8 mouse cellular contexts compared by ENCODE assay signal in the genomic region with DNA sequence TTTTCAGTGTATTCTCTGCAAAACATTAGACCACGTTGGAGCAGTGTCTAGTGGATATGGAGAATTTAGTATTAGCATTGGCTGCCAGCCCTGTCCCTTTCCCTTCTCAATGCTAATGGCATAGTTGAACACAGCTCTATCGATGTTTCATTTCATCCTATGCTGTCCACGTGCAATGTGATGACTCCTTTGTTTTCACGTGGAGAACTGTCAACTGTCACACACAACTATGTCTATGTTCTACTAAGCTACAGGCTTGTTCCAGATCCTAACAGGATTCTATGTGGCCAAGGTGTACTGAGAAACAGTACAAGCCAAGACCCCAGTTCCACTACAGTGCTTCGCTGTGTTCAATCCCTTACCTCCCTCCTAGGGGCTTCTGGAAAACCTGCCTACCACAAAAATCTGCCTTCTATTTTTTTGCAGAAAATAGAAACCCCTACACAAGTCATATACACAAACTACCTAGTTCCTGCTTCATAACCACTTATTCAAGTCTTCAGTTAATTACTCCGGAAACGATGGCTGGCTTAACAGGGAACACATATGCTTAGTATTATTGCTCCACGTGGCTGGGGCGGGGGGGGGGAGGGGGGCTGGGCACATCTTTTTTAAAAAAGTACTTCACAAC. TPM values are rescaled to one million over a fixed set of nuclear protein-coding genes. Genes with fewer than 3 reads are reported as not detected.
A peak's percentile ranks its signal among the peaks of the same experiment; 100 is the strongest.
DNase-seq lines count a peak whose midpoint lies in the region; ATAC-seq and TF ChIP-seq lines count a peak whose summit lies in the region.

No protein-coding gene starts in this region.

- peak overlapping the region; percentile 89 for H3K4me2 ChIP-seq in myocyte (ENCODE audit: low read depth)

- H3K4me1 ChIP-seq in brown adipose tissue, adult 24 weeks (ENCODE audit: control insufficient read depth, insufficient read depth, insufficient read length, low read length) = peaks cover 15% of the 10 kb centered on the region

- peak overlapping the region; percentile 92 for H3ac ChIP-seq in myocyte (ENCODE audit: control insufficient read depth, insufficient read length)

- H3K36me3 ChIP-seq in myocyte (ENCODE audit: control insufficient read depth, insufficient read depth) = no peaks in the 10 kb centered on the region

- intact Hi-C loops in left cerebral cortex, adult 2 months (cut with DNase I) = loop anchor here (5.0 kb wide), 2 partner anchors 303 to 488 kb away; no protein-coding TSS in a partner anchor
- intact Hi-C loops in left cerebral cortex, postnatal 10 days (cut with DNase I) = loop anchor here (5.0 kb wide), 1 partner anchor 303 kb away; no protein-coding TSS in a partner anchor

- H3K79me2 ChIP-seq in myocyte (ENCODE audit: control insufficient read depth, insufficient read depth) = peaks cover 60% of the 10 kb centered on the region

- no peak for TF ChIP-seq POLR2A in myocyte (IDR thresholded peaks at IDR 0.05; ENCODE audit: insufficient read length, low read depth)

- H3K4me3 ChIP-seq in left cerebral cortex, adult 2 months = peak overlapping the region; percentile 65
- H3K4me3 ChIP-seq in brown adipose tissue, adult 24 weeks (ENCODE audit: insufficient read depth, low read depth, low read length) = peak overlapping the region; percentile 95
- H3K4me3 ChIP-seq in myocyte = peak overlapping the region; percentile 76

- no peak for DNase-seq in left cerebral cortex, adult 2 months (ENCODE audit: extremely low spot score in 1 of 2, low spot score in 2 of 2)
- no peak for DNase-seq in left cerebral cortex, adult 18-20 months (ENCODE audit: low spot score in 2 of 2)
- DNase-seq in left cerebral cortex, postnatal 10 days (ENCODE audit: extremely low spot score in 1 of 2, low spot score in 2 of 2) = no peak
- DNase-seq in thymus, postnatal 10 days (ENCODE audit: low spot score in 2 of 2) = no peak

- TF ChIP-seq CTCF in left cerebral cortex, adult 2 months (IDR thresholded peaks at IDR 0.05) = no peak

- peaks cover 5% of the 10 kb centered on the region for H3K27me3 ChIP-seq in myocyte (ENCODE audit: control insufficient read depth, insufficient read depth, insufficient read length)

- no peak overlapping the region for H3K27ac ChIP-seq in left cerebral cortex, adult 2 months
- H3K27ac ChIP-seq in brown adipose tissue, adult 24 weeks (replicated peaks; ENCODE audit: low read depth, low read length) = no peak overlapping the region; the same call in 1 of the 2 replicates

- ATAC-seq in inflammation-experienced regulatory T-cells, adult 6 months = peak; percentile 32
- ATAC-seq in cerebellum, adult (ENCODE audit: insufficient number of reproducible peaks, low FRiP score, low TSS enrichment) = no peak

TF ChIP-seq in myocyte, 11 proteins besides CTCF, POLR2A, EP300 and RAD21:
- TF ChIP-seq TCF12 (IDR thresholded peaks at IDR 0.05; ENCODE audit: insufficient read depth, poor library complexity, severe bottlenecking) = no peak
- no peak for TF ChIP-seq MYOG (IDR thresholded peaks at IDR 0.05; ENCODE audit: control insufficient read depth in 1 of 3, insufficient read depth in 1 of 3, insufficient read length in 2 of 3, low read depth in 2 of 3)
- no peak for TF ChIP-seq MYOD1 (IDR thresholded peaks at IDR 0.05; ENCODE audit: control insufficient read depth in 1 of 3, insufficient read length in 2 of 3, low read depth in 2 of 3)
- TF ChIP-seq MAX (IDR thresholded peaks at IDR 0.05; ENCODE audit: low read depth) = no peak
- no peak for TF ChIP-seq E2F4 (IDR thresholded peaks at IDR 0.05; ENCODE audit: insufficient read depth)
- TF ChIP-seq TCF3 (IDR thresholded peaks at IDR 0.05; ENCODE audit: insufficient read length, low read depth) = no peak

RNA-seq across cellular contexts. Expression of a gene that starts 1.4 kb away (rescaled TPM):
- 100 to 1,000 TPM; 102 to 109 TPM for total RNA-seq in left cerebral cortex, adult 2 months (2021)
- 10 to 100 TPM; 89.2 to 97.9 TPM for total RNA-seq in left cerebral cortex, adult 18-20 months (2021)
- polyA plus RNA-seq in brown adipose tissue, adult 24 weeks (2012; ENCODE audit: insufficient read depth, insufficient read length, missing spikeins) = 30.1 and 39.8 TPM in 2 replicates
- 100 to 1,000 TPM; 126 to 220 (median 159) TPM for polyA plus RNA-seq in inflammation-experienced regulatory T-cells, adult 6 months (2017; shearing (Covaris generic))
- polyA plus RNA-seq in myocyte (2012; fragmentation: generic; extraction: Trizol) = 17.7 TPM
- total RNA-seq in left cerebral cortex, postnatal 10 days (2021) = 100 to 1,000 TPM in 1 of 2 experiments, 10 to 100 TPM in 1; 96.6 to 102 TPM

RNA-seq across cellular contexts. Expression of a gene that starts 27.9 kb away (rescaled TPM):
- total RNA-seq in left cerebral cortex, adult 2 months (2021) = 10 to 100 TPM; 61.3 to 62.8 TPM
- total RNA-seq in left cerebral cortex, adult 18-20 months (2021) = 10 to 100 TPM; 60.1 to 64.2 TPM
- polyA plus RNA-seq in brown adipose tissue, adult 24 weeks (2012; ENCODE audit: insufficient read depth, insufficient read length, missing spikeins) = 3.3 and 6.5 TPM in 2 replicates
- under 1 TPM in 2 of 3 experiments, not detected in 1; 0.18 to 0.27 TPM for polyA plus RNA-seq in inflammation-experienced regulatory T-cells, adult 6 months (2017; shearing (Covaris generic))
- 10.3 TPM for polyA plus RNA-seq in myocyte (2012; fragmentation: generic; extraction: Trizol)
- 10 to 100 TPM; 85.8 to 98.4 TPM for total RNA-seq in left cerebral cortex, postnatal 10 days (2021)
